Comparison of ENCODE assay signal across 11 mouse cellular contexts in genomic region chr16:17181382-17181781, GRCm38 (mm10). TPM values are rescaled to one million over a fixed set of nuclear protein-coding genes. Genes with fewer than 3 reads are reported as not detected.
DNase-seq lines count a peak whose midpoint lies in the region; ATAC-seq and TF ChIP-seq lines count a peak whose summit lies in the region.
"Had no signal": no experiment of that assay in that cellular context is flagged by ENCODE, and none has a peak within 500 bp of the region (broad histone marks: within the 10 kb centered on the region; RNA-seq: fewer than 3 reads in every experiment).

No protein-coding gene starts in this region.

- no peak overlapping the region for H3K27ac ChIP-seq in heart, embryonic 10.5 days
- peak overlapping the region; percentile 63 for H3K27ac ChIP-seq in MEL (ENCODE audit: control insufficient read depth, low read depth, low read length)
- H3K27ac ChIP-seq in forebrain, embryonic 10.5 days, result no peak overlapping the region
- H3K27ac ChIP-seq: hindbrain, embryonic 12.5 days; neural tube, embryonic 13.5 days had no signal

- no peak for TF ChIP-seq POLR2A in MEL (IDR thresholded peaks at IDR 0.05; ENCODE audit: control insufficient read depth in 1 of 2, insufficient read depth in 1 of 2, low read depth in 1 of 2, low read length in 2 of 2, poor library complexity in 1 of 2)

- H3K9ac ChIP-seq in MEL (ENCODE audit: control insufficient read depth, low read depth, low read length, poor library complexity, severe bottlenecking), result no peak overlapping the region
- H3K9ac ChIP-seq: hindbrain, embryonic 12.5 days; neural tube, embryonic 13.5 days had no signal

- no peak for TF ChIP-seq CTCF in MEL (IDR thresholded peaks at IDR 0.05 in 2 of 3, conservative IDR thresholded peaks at IDR 0.05 in 1 of 3; ENCODE audit: control insufficient read depth in 1 of 3, insufficient read depth in 1 of 3, low read depth in 2 of 3, low read length in 3 of 3, poor library complexity in 1 of 3, severe bottlenecking in 1 of 3)

- H3K4me3 ChIP-seq in heart, embryonic 10.5 days, result no peak overlapping the region
- peak overlapping the region in 1 of 2 experiments; percentile 17; a peak in 1 of 4 replicates for H3K4me3 ChIP-seq in MEL (ENCODE audit: control insufficient read depth in 1 of 2, insufficient read depth in 1 of 2, low read depth in 2 of 2, low read length in 2 of 2)
- H3K4me3 ChIP-seq in forebrain, embryonic 10.5 days, result no peak overlapping the region
- H3K4me3 ChIP-seq: erythroblast, embryonic 14.5 days; hindbrain, embryonic 12.5 days; neural tube, embryonic 13.5 days had no signal

- H3K9me3 ChIP-seq in heart, embryonic 10.5 days, result no peaks in the 10 kb centered on the region
- no peaks in the 10 kb centered on the region for H3K9me3 ChIP-seq in MEL (replicated peaks; ENCODE audit: insufficient read depth, low read length)
- peaks cover 6% of the 10 kb centered on the region; the same call in 1 of the 2 replicates for H3K9me3 ChIP-seq in forebrain, embryonic 10.5 days
- H3K9me3 ChIP-seq: hindbrain, embryonic 12.5 days; neural tube, embryonic 13.5 days had no signal

- peaks cover 59% of the 10 kb centered on the region for H3K79me2 ChIP-seq in MEL (ENCODE audit: control insufficient read depth, insufficient read depth, low read length, poor library complexity)

- peak; percentile 87 for ATAC-seq in megakaryocyte, adult 5-6 weeks (ENCODE audit: poor library complexity, severe bottlenecking)

- TF ChIP-seq RAD21 in MEL (IDR thresholded peaks at IDR 0.05; ENCODE audit: low read depth, low read length), result no peak

- no peaks in the 10 kb centered on the region for H3K27me3 ChIP-seq in heart, embryonic 10.5 days (ENCODE audit: insufficient read depth, poor library complexity, severe bottlenecking)
- H3K27me3 ChIP-seq in MEL (ENCODE audit: control insufficient read depth in 1 of 2, insufficient read depth in 2 of 2, low read length in 2 of 2), result no peaks in the 10 kb centered on the region
- H3K27me3 ChIP-seq in forebrain, embryonic 10.5 days (ENCODE audit: poor library complexity, severe bottlenecking), result no peaks in the 10 kb centered on the region
- H3K27me3 ChIP-seq: hindbrain, embryonic 12.5 days; neural tube, embryonic 13.5 days had no signal

- intact Hi-C loops in heart, postnatal 10 days (cut with DNase I), result no loop called here

- peak; percentile 87 to 92 for TF ChIP-seq EP300 in MEL (IDR thresholded peaks at IDR 0.05; ENCODE audit: low read depth in 1 of 2, low read length in 2 of 2)

- H3K36me3 ChIP-seq in heart, embryonic 10.5 days, result peaks cover 34% of the 10 kb centered on the region
- peaks cover 17 to 51% of the 10 kb centered on the region in 2 experiments for H3K36me3 ChIP-seq in MEL (ENCODE audit: control insufficient read depth in 1 of 2, insufficient read depth in 2 of 2, low read length in 2 of 2)
- H3K36me3 ChIP-seq in forebrain, embryonic 10.5 days (replicated peaks), result peaks cover 56% of the 10 kb centered on the region

- DNase-seq in heart, adult 18-20 months, result peak; percentile 46 to 79
- no peak for DNase-seq in heart, embryonic 10.5 days (ENCODE audit: low spot score)
- DNase-seq in MEL (ENCODE audit: low read depth, low spot score), result peak; percentile 96
- peak; percentile 17 to 37 for DNase-seq in heart, postnatal 10 days
- no peak for DNase-seq in forebrain, embryonic 10.5 days (ENCODE audit: extremely low spot score, low spot score)
- DNase-seq in c-Kit-positive CD71-positive TER-119-positive erythroid progenitor cells, embryonic 14.5 days (ENCODE audit: low spot score), result no peak
- no peak for DNase-seq in ovary, adult 18-20 months (ENCODE audit: low spot score)

- peaks cover 15% of the 10 kb centered on the region for H3K4me1 ChIP-seq in heart, embryonic 10.5 days
- peaks cover 18 to 23% of the 10 kb centered on the region in 2 experiments for H3K4me1 ChIP-seq in MEL (ENCODE audit: control insufficient read depth in 1 of 2, insufficient read depth in 2 of 2, low read length in 2 of 2)
- H3K4me1 ChIP-seq in forebrain, embryonic 10.5 days, result no peaks in the 10 kb centered on the region
- H3K4me1 ChIP-seq: hindbrain, embryonic 12.5 days; neural tube, embryonic 13.5 days had no signal

- WGBS in heart, embryonic 10.5 days, result 70% methylated on average over 4 of the region's 4 CpGs
- 89% methylated on average over 4 of the region's 4 CpGs for WGBS in forebrain, embryonic 10.5 days

TF ChIP-seq in MEL, 35 proteins besides CTCF, POLR2A, EP300 and RAD21 (continues in another document):
- no peak; the same call in 1 of the 2 replicates for TF ChIP-seq MAX (IDR thresholded peaks at IDR 0.05; ENCODE audit: low read length)
- peak; percentile 49; the same call in 1 of the 2 replicates for TF ChIP-seq MYC (IDR thresholded peaks at IDR 0.05; ENCODE audit: low read depth, low read length)
- TF ChIP-seq TBP (IDR thresholded peaks at IDR 0.05; ENCODE audit: low read depth, low read length), result peak; percentile 91
- no peak for TF ChIP-seq CHD2 (IDR thresholded peaks at IDR 0.05; ENCODE audit: low read length)
- no peak for TF ChIP-seq JUND (IDR thresholded peaks at IDR 0.05; ENCODE audit: low read depth, low read length)
- TF ChIP-seq ZMIZ1 (IDR thresholded peaks at IDR 0.05; ENCODE audit: low read depth, low read length), result no peak
- peak; percentile 86 for TF ChIP-seq TCF12 (IDR thresholded peaks at IDR 0.05; ENCODE audit: low read depth, low read length)
- TF ChIP-seq UBTF (IDR thresholded peaks at IDR 0.05; ENCODE audit: borderline replicate concordance, insufficient read depth, low read depth, low read length), result no peak
- peak; percentile 99 for TF ChIP-seq SIN3A (IDR thresholded peaks at IDR 0.05; ENCODE audit: low read length)
- TF ChIP-seq HCFC1 (IDR thresholded peaks at IDR 0.05; ENCODE audit: low read depth, low read length), result peak; percentile 61
- TF ChIP-seq GATA1 (IDR thresholded peaks at IDR 0.05; ENCODE audit: low read depth, low read length), result peak; percentile 89
- no peak for TF ChIP-seq POLR2AphosphoS2 (IDR thresholded peaks at IDR 0.05; ENCODE audit: low read length)
- peak; percentile 85 for TF ChIP-seq TAL1 (IDR thresholded peaks at IDR 0.05; ENCODE audit: low read length)
- TF ChIP-seq MXI1 (IDR thresholded peaks at IDR 0.05; ENCODE audit: low read depth, low read length), result peak; percentile 87
- no peak for TF ChIP-seq NELFE (IDR thresholded peaks at IDR 0.05; ENCODE audit: low read depth, low read length)

RNA-seq across cellular contexts. Expression of gene Ube2l3, which starts 21.1 kb away (rescaled TPM):
- 100 to 1,000 TPM; 116 to 120 TPM for total RNA-seq in heart, adult 18-20 months (2021)
- polyA plus RNA-seq in heart, embryonic 10.5 days (2016; fragmentation: Nextera tagmentation; extraction: Ambion mirVana), result 341 and 377 TPM in 2 replicates
- 137 and 166 TPM in 2 replicates for total RNA-seq in MEL (2012; rRNA removed)
- polyA plus RNA-seq in MEL (2012; ENCODE audit: insufficient read depth in 1 of 2, insufficient read length in 2 of 2, low read depth in 1 of 2, low replicate concordance in 2 of 2, missing spikeins in 1 of 2), result 1,000 to 10,000 TPM in 1 of 2 experiments, 100 to 1,000 TPM in 1; 297 to 2,006 TPM
- total RNA-seq in heart, postnatal 10 days (2021), result 100 to 1,000 TPM; 133 to 137 TPM
- 373 and 400 TPM in 2 replicates for total RNA-seq in megakaryocyte, adult 5-6 weeks (2015)
- total RNA-seq in megakaryocyte, adult 5-6 weeks (2017), result 128 and 144 TPM in 2 replicates
- polyA plus RNA-seq in forebrain, embryonic 10.5 days (2016; fragmentation: Nextera tagmentation; extraction: Ambion mirVana), result 436 and 440 TPM in 2 replicates

RNA-seq across cellular contexts. Expression of gene Rimbp3, which starts 27.0 kb away (rescaled TPM):
- under 1 TPM; 0.07 to 0.26 TPM for total RNA-seq in heart, adult 18-20 months (2021)
- polyA plus RNA-seq in heart, embryonic 10.5 days (2016; fragmentation: Nextera tagmentation; extraction: Ambion mirVana), result 0.28 and 0.49 TPM in 2 replicates
- 0.36 and 0.62 TPM in 2 replicates for total RNA-seq in MEL (2012; rRNA removed)
- polyA plus RNA-seq in MEL (2012; ENCODE audit: insufficient read depth in 1 of 2, insufficient read length in 2 of 2, low read depth in 1 of 2, low replicate concordance in 2 of 2, missing spikeins in 1 of 2), result under 1 TPM in 1 of 2 experiments, not detected in 1; 0.35 TPM
- under 1 TPM; 0.19 to 0.27 TPM for total RNA-seq in heart, postnatal 10 days (2021)
- not detected in 2 replicates for total RNA-seq in megakaryocyte, adult 5-6 weeks (2015)
- total RNA-seq in megakaryocyte, adult 5-6 weeks (2017), result 0.04 TPM in 1 of 2 replicates, not detected in the other
- 1.2 and 1.6 TPM in 2 replicates for polyA plus RNA-seq in forebrain, embryonic 10.5 days (2016; fragmentation: Nextera tagmentation; extraction: Ambion mirVana)
- polyA plus RNA-seq: erythroblast, embryonic 14.5 days had no signal

RNA-seq across cellular contexts. Expression of gene Ccdc116, which starts 34.4 kb away (rescaled TPM):
- total RNA-seq in heart, adult 18-20 months (2021), result under 1 TPM in 1 of 2 experiments, not detected in 1; 0.08 TPM
- 0.36 and 0.55 TPM in 2 replicates for polyA plus RNA-seq in heart, embryonic 10.5 days (2016; fragmentation: Nextera tagmentation; extraction: Ambion mirVana)
- 3.4 and 4.9 TPM in 2 replicates for total RNA-seq in MEL (2012; rRNA removed)
- 1 to 10 TPM in 1 of 2 experiments, not detected in 1; 7.9 TPM for polyA plus RNA-seq in MEL (2012; ENCODE audit: insufficient read depth in 1 of 2, insufficient read length in 2 of 2, low read depth in 1 of 2, low replicate concordance in 2 of 2, missing spikeins in 1 of 2)
- total RNA-seq in heart, postnatal 10 days (2021), result under 1 TPM; 0.10 to 0.17 TPM
- total RNA-seq in megakaryocyte, adult 5-6 weeks (2015), result 0.13 and 1.5 TPM in 2 replicates
- total RNA-seq in megakaryocyte, adult 5-6 weeks (2017), result 0.26 and 0.53 TPM in 2 replicates
- 0.32 and 0.48 TPM in 2 replicates for polyA plus RNA-seq in forebrain, embryonic 10.5 days (2016; fragmentation: Nextera tagmentation; extraction: Ambion mirVana)

RNA-seq across cellular contexts. Expression of gene Ydjc, which starts 37.0 kb away (rescaled TPM):
- 1 to 10 TPM; 2.3 to 3.1 TPM for total RNA-seq in heart, adult 18-20 months (2021)
- 5.6 and 9.8 TPM in 2 replicates for polyA plus RNA-seq in heart, embryonic 10.5 days (2016; fragmentation: Nextera tagmentation; extraction: Ambion mirVana)
- 56.7 TPM in 2 replicates for total RNA-seq in MEL (2012; rRNA removed)
- 10 to 100 TPM in 1 of 2 experiments, not detected in 1; 68.5 TPM for polyA plus RNA-seq in MEL (2012; ENCODE audit: insufficient read depth in 1 of 2, insufficient read length in 2 of 2, low read depth in 1 of 2, low replicate concordance in 2 of 2, missing spikeins in 1 of 2)
- total RNA-seq in heart, postnatal 10 days (2021), result 1 to 10 TPM; 1.6 to 2.2 TPM
- 2.8 and 5.2 TPM in 2 replicates for total RNA-seq in megakaryocyte, adult 5-6 weeks (2015)
- total RNA-seq in megakaryocyte, adult 5-6 weeks (2017), result 2.4 and 7.0 TPM in 2 replicates
- polyA plus RNA-seq in forebrain, embryonic 10.5 days (2016; fragmentation: Nextera tagmentation; extraction: Ambion mirVana), result 5.8 and 6.9 TPM in 2 replicates

RNA-seq across cellular contexts. Expression of gene Sdf2l1, which starts 49.2 kb away (rescaled TPM):
- total RNA-seq in heart, adult 18-20 months (2021), result 10 to 100 TPM; 13.8 to 22.2 TPM
- polyA plus RNA-seq in heart, embryonic 10.5 days (2016; fragmentation: Nextera tagmentation; extraction: Ambion mirVana), result 115 and 145 TPM in 2 replicates
- total RNA-seq in MEL (2012; rRNA removed), result 246 and 263 TPM in 2 replicates
- polyA plus RNA-seq in MEL (2012; ENCODE audit: insufficient read depth in 1 of 2, insufficient read length in 2 of 2, low read depth in 1 of 2, low replicate concordance in 2 of 2, missing spikeins in 1 of 2), result 100 to 1,000 TPM in 1 of 2 experiments, not detected in 1; 249 TPM
- 1 to 10 TPM; 3.4 to 7.1 TPM for total RNA-seq in heart, postnatal 10 days (2021)
- 76.6 and 79.4 TPM in 2 replicates for total RNA-seq in megakaryocyte, adult 5-6 weeks (2015)
- total RNA-seq in megakaryocyte, adult 5-6 weeks (2017), result 75.8 and 87.0 TPM in 2 replicates
- 110 and 118 TPM in 2 replicates for polyA plus RNA-seq in forebrain, embryonic 10.5 days (2016; fragmentation: Nextera tagmentation; extraction: Ambion mirVana)

Comparison
In these comparisons a context has a peak if more than half of its experiments do, and no peak if none do; other contexts are left out.
1. DNase-seq: peak in heart, adult 18-20 months (2 of 2), MEL (single experiment) and heart, postnatal 10 days (2 of 2); none in heart, embryonic 10.5 days (single experiment), forebrain, embryonic 10.5 days (single experiment), c-Kit-positive CD71-positive TER-119-positive erythroid progenitor cells, embryonic 14.5 days (single experiment) and ovary, adult 18-20 months (single experiment).